Mouse (Mus musculus) liver, embryonic 16.5 days (tissue): Measurements from ENCODE around the gene Gucd1. TPM values are rescaled to one million over a fixed set of nuclear protein-coding genes. Genes with fewer than 3 reads are reported as not detected.

Experiments
- ATAC-seq: fragments of 200-750 bp; cut with Nextera tagmentation; 2 replicates; pipeline ENCODE4 v1.8.0; 2017; ENCODE audit warnings: low read depth, mild to moderate bottlenecking, moderate number of reproducible peaks, moderate library complexity
- H3K27ac ChIP-seq: fragments of 300-500 bp; sonication (generic); 2 replicates; pipeline ENCODE4 v1.5.1; 2014; ENCODE audit warnings: mild to moderate bottlenecking, low read length
- H3K27me3 ChIP-seq: fragments of 300-500 bp; sonication (generic); 2 replicates; pipeline ENCODE4 v1.6.1; 2014; ENCODE audit warnings: low read depth, low read length, mixed read lengths; ENCODE audit not compliant: control insufficient read depth, insufficient read depth
- H3K36me3 ChIP-seq: fragments of 300-500 bp; sonication (generic); 2 replicates; pipeline ENCODE4 v1.6.1; 2014; ENCODE audit warnings: mild to moderate bottlenecking; ENCODE audit not compliant: control insufficient read depth, insufficient read depth
- H3K4me1 ChIP-seq: fragments of 300-500 bp; sonication (generic); 2 replicates; pipeline ENCODE4 v1.6.1; 2014; ENCODE audit warnings: low read depth, low read length, mixed read lengths; ENCODE audit not compliant: control insufficient read depth
- H3K4me2 ChIP-seq: fragments of 300-500 bp; sonication (generic); 2 replicates; pipeline ENCODE4 v1.6.1; 2014; ENCODE audit warnings: low read depth, low read length, mixed read lengths
- H3K4me3 ChIP-seq: fragments of 300-500 bp; sonication (generic); 2 replicates; pipeline ENCODE4 v1.5.1; 2014; ENCODE audit warnings: low read depth, mild to moderate bottlenecking, low read length
- H3K9ac ChIP-seq: fragments of 300-500 bp; sonication (generic); 2 replicates; pipeline ENCODE4 v1.6.1; 2014; ENCODE audit warnings: low read depth, low read length
- H3K9me3 ChIP-seq: fragments of 300-500 bp; sonication (generic); replicated peaks from 2 replicates; pipeline ENCODE4 v1.6.1; 2016; ENCODE audit warnings: low read length; ENCODE audit not compliant: control insufficient read depth
- WGBS: fragments of 180-500 bp; shearing (Covaris S2); extraction: QIAGEN DNeasy Blood & Tissue Kit; methylation state at CpG from one replicate; pipeline ENCODE4 v1.1.7; 2014; ENCODE audit not compliant: insufficient replicate concordance; 5-methylcytosine and 5-hydroxymethylcytosine counted together
- polyA plus RNA-seq: library from polyadenylated mRNA; unstranded; fragments of >200 nt; fragmentation: Nextera tagmentation; extraction: Ambion mirVana; gene quantifications from 2 replicates; pipeline ENCODE4 v1.2.1, GENCODE M21; 2015

Gucd1 gene
- polyA plus RNA-seq, 1 experiment from 2014 or later = 69.3 TPM

DNA sequence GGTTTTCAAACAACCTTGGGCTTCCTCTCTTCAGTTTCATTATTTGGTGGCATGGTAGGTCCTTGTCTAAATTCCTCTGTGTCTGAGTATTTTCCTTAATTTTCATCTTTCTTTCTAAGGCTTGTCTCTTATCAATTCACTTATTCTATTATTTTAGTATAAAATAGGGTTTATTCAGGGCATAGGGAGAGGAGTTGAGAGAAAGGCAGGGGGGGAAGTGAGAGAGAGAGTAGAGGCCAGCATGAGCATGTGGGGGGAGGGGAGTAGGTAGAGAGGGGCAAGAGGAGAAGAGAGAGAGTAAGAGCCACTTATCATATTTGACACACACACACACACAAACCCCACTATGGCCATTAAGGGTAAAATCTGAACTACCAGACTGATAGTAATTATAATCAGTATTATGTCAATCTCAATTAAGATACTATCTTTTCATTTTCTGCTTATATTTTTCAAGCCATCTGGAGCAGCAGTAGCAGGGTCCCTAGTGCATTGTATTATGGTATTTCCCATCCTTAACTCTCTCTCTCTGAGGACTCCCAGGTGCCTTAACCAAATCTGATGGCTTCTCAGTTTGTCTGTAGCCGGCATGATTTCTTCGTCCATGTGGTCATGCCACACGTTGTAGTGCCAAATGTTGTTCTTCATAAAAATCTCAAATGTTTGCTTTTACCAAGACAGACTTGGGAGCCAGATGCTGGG is 26.4 kb downstream of the Gucd1 start:
- 55% methylated on average over 3 of the region's 3 CpGs for WGBS

DNA sequence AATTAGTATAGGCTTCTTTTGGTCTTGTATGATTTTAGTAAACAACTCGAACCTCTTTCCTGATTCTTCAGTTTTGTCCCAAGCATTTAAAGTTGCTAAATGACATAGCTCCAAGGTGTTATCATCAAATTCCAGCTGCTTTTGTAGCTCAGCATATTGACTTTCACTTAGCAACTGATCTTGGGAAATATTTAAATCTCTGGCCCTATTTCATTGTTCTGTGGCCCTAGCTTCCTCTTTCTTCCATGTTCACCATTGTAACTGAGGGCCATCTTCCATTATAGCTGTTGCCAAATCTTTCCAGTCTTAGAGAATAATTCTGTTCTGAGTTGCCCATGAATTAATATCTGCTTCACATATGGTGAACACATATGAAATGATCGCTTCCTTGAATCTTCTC is 27.0 kb downstream of the Gucd1 start:
- no peak for ATAC-seq
- no peaks in the 10 kb centered on the region for H3K36me3 ChIP-seq
- H3K27ac ChIP-seq = no peak overlapping the region
- WGBS = 55% methylated on average over 2 of the region's 2 CpGs
- no peaks in the 10 kb centered on the region for H3K27me3 ChIP-seq
- no peak overlapping the region for H3K9ac ChIP-seq
- no peak overlapping the region for H3K4me3 ChIP-seq
- no peaks in the 10 kb centered on the region for H3K9me3 ChIP-seq
- no peaks in the 10 kb centered on the region for H3K4me1 ChIP-seq
- no peak overlapping the region for H3K4me2 ChIP-seq

More for the DNA sequence above, 26.4 kb downstream of the Gucd1 start:
- H3K4me2 ChIP-seq = no peak overlapping the region
- H3K4me3 ChIP-seq = no peak overlapping the region
- no peaks in the 10 kb centered on the region for H3K4me1 ChIP-seq
- H3K36me3 ChIP-seq = no peaks in the 10 kb centered on the region
- H3K27ac ChIP-seq = no peak overlapping the region
- ATAC-seq = no peak
- H3K9ac ChIP-seq = no peak overlapping the region
- H3K9me3 ChIP-seq = no peaks in the 10 kb centered on the region
- H3K27me3 ChIP-seq = no peaks in the 10 kb centered on the region

DNA sequence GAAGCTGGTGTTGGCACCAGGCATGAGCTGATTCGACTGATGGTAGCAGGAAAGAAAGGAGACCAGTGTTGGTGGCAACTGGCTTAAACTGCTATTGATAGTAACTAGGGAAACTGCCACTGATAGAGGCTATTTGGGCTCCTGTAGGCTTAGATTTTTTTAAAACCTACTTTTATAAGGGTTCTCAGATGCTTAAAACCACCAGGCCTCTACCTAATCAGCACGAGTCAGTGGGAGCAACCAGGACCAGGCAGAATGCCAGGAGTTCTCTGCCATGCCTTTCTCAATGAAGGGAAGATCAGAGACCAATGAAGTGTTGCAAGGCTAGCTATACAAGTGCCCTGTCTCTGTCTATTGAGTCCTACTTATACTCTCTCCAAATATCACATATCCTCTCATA is 28.2 kb downstream of the Gucd1 start:
- no peak for ATAC-seq
- Histone ChIP-seq H3K4me3 (no peak overlapping the region), H3K36me3 (no peaks in the 10 kb centered on the region), H3K9ac (no peak overlapping the region), H3K27ac (no peak overlapping the region), H3K4me1 (no peaks in the 10 kb centered on the region), H3K27me3 (no peaks in the 10 kb centered on the region), H3K4me2 (no peak overlapping the region), H3K9me3 (no peaks in the 10 kb centered on the region)
- WGBS = 34% methylated on average over 2 of the region's 2 CpGs

DNA sequence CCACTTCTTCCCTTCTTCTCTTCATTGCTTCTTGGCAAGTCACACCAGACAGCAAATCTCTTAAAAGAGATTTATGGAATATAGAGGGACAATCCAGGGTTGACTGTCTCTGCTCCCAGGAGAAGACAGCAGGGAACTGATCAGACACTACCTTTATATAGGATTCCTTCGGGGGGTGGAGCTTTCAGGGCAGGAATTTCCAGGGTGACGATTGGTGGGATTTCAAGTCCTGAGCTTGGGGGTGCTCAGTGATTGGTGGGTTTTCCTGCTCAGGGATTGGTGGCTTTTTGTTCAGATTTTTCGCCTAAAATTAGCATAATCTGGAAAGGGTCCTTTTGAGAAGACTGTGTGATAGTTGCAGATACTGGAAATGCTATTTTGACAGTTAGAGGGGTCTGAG is 30.6 kb downstream of the Gucd1 start:
- no peaks in the 10 kb centered on the region for H3K4me1 ChIP-seq
- H3K4me2 ChIP-seq = no peak overlapping the region
- 36% methylated on average over 3 of the region's 3 CpGs for WGBS
- H3K9me3 ChIP-seq = no peaks in the 10 kb centered on the region
- H3K27me3 ChIP-seq = no peaks in the 10 kb centered on the region
- no peak for ATAC-seq
- no peak overlapping the region for H3K4me3 ChIP-seq
- H3K27ac ChIP-seq = no peak overlapping the region
- H3K9ac ChIP-seq = no peak overlapping the region
- no peaks in the 10 kb centered on the region for H3K36me3 ChIP-seq

DNA sequence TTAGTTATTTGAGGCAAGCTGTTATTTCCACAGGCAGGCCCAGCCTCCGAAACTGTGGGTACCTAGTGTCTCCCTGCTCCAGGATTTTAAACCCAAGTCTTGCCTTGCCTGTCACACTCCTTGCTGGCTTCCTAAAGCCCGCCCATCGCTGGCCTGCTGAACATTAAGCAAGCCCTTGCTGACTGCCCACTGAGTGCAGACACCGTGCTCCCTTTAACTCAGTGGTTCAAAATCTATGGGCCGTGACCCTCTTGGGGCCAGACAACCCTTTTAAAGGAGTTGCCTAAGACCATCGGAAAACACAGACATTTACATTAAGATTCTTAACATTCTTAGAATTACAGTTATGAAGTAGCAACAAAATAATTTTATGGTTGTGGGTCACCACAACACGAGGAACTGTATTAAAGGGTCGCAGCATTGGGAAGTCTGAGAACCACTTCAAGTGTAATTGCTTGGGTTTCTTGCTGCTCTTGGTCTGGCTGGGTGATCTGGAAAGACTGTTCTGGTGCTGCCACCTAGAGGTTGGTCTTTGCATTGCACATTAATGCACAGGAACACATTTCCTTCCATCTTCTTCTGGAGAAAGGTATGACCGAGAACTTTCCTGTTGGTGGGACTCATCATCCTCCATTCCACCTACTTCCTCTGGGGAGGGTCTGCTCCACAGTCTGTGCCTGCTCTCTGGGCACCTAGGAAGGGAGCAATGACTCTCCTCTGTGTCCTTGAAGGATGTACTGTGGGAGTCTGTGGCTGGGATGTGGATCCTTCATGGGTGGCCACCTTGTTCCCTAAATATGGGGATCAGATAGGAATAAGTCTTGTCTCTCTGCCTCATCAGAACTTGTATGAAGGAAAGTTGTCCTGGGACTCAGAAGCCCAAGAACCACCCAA is 31.4 kb downstream of the Gucd1 start:
- H3K27me3 ChIP-seq = no peaks in the 10 kb centered on the region
- H3K4me2 ChIP-seq = no peak overlapping the region
- no peak overlapping the region for H3K27ac ChIP-seq
- H3K36me3 ChIP-seq = no peaks in the 10 kb centered on the region
- H3K9ac ChIP-seq = no peak overlapping the region
- H3K9me3 ChIP-seq = no peaks in the 10 kb centered on the region
- no peaks in the 10 kb centered on the region for H3K4me1 ChIP-seq
- ATAC-seq = no peak
- WGBS = 42% methylated on average over 9 of the region's 9 CpGs
- H3K4me3 ChIP-seq = no peak overlapping the region

DNA sequence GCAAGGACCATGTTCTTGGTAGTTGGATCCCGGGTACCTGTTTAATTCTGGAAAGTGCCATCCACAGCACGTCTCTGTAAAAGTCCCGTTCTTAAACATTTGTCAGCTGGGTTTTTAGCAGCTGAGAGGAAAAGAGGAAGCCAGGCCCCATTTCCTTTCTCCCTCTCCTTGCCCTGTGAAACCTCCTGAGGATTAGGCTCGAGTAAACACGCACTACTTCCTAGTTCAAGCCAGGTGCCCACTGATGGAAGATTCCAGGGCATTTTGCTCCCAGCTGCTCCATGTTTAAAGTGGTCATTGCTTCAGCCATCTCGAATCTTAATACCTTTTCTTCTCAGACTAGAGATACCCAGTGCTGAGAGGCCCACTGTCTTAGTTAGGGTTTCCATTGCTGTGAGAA is 33.0 kb downstream of the Gucd1 start:
- no peak overlapping the region for H3K9ac ChIP-seq
- no peak overlapping the region for H3K27ac ChIP-seq
- no peak for ATAC-seq
- no peaks in the 10 kb centered on the region for H3K27me3 ChIP-seq
- no peaks in the 10 kb centered on the region for H3K9me3 ChIP-seq
- H3K4me2 ChIP-seq = no peak overlapping the region
- H3K4me3 ChIP-seq = no peak overlapping the region
- H3K36me3 ChIP-seq = no peaks in the 10 kb centered on the region
- H3K4me1 ChIP-seq = no peaks in the 10 kb centered on the region
- WGBS = 19% methylated on average over 6 of the region's 6 CpGs

DNA sequence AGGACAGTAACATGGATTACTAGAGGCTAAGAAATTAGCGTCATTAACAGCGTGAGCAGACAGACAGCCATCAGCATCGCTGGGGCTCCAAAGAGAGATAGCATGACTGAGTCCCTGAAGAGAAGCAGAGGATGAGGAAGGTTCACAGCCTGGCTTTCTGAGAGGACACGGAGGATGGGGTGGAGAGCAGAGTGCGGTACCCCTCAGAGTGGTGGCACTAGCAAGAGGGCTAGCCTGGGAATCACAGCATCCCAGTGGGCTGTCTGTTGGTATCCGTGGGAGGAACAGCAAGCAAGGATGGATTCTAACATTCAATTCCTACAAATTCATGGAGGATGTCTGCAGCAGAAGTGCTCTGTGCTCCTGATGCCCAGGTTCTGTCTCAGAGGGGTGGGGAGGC is 33.7 kb downstream of the Gucd1 start:
- H3K4me3 ChIP-seq = no peak overlapping the region
- no peak for ATAC-seq
- H3K36me3 ChIP-seq = no peaks in the 10 kb centered on the region
- no peak overlapping the region for H3K4me2 ChIP-seq
- no peaks in the 10 kb centered on the region for H3K27me3 ChIP-seq
- 70% methylated on average over 6 of the region's 6 CpGs for WGBS
- no peaks in the 10 kb centered on the region for H3K4me1 ChIP-seq
- no peak overlapping the region for H3K27ac ChIP-seq
- no peaks in the 10 kb centered on the region for H3K9me3 ChIP-seq
- H3K9ac ChIP-seq = no peak overlapping the region

DNA sequence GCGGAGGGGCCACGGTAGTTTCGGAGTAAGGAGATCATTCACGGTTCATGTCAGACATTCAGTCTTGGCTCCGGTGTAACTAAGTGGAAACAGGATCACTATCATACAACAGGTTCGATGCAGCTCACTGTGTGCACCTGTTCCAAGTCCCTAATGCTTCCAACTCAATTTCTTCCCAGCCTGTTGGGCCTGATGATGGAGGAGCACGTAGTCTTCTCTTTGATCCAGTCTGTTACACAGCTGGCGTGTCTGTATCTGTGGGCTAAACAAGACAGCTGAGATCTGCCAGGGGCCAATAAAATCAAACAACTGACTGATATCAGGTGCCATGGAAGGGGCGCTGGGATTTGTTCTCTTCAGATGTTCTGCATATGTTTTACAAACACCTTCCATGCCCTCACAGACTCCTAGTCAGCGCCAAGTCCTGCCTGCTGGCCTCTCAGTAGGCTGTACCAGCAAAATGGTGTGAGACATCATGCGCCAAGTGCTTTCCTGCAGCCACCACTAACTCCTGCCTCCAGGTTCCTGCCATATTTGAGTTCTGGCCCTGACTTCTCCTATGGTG is 34.8 kb downstream of the Gucd1 start:
- Histone ChIP-seq H3K9ac (no peak overlapping the region), H3K36me3 (no peaks in the 10 kb centered on the region), H3K4me2 (no peak overlapping the region), H3K27me3 (no peaks in the 10 kb centered on the region), H3K27ac (no peak overlapping the region), H3K9me3 (no peaks in the 10 kb centered on the region), H3K4me3 (no peak overlapping the region), H3K4me1 (no peaks in the 10 kb centered on the region)
- ATAC-seq = no peak
- 77% methylated on average over 11 of the region's 11 CpGs for WGBS

DNA sequence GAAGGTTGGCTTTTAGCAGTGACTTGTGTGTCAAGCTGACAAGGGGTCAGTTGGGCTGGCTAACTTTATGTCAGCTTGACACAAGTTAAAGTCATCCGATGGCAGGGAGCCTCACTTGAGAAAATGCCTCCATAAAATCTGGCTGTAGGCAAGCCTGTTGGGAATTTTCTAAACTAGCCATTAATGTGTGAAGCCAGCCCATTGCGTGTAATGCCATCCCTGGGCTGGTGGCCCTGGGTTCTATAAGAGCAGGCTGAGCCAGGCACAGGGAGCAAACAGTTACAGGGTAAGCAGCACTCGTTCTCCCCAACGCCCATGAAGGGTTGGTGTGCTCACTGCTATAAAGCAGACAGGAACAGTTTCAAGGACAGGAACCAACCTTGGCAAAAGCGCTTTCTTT is 35.5 kb downstream of the Gucd1 start:
- no peak for ATAC-seq

More for the DNA sequence above, 35.5 kb downstream of the Gucd1 start:
- no peak overlapping the region for H3K9ac ChIP-seq
- H3K4me2 ChIP-seq = no peak overlapping the region
- H3K4me1 ChIP-seq = no peaks in the 10 kb centered on the region
- no peaks in the 10 kb centered on the region for H3K9me3 ChIP-seq
- no peaks in the 10 kb centered on the region for H3K36me3 ChIP-seq
- no peaks in the 10 kb centered on the region for H3K27me3 ChIP-seq
- H3K4me3 ChIP-seq = no peak overlapping the region
- no peak overlapping the region for H3K27ac ChIP-seq
- WGBS = 66% methylated on average over 5 of the region's 5 CpGs
